Mouse (Mus musculus) spleen, adult 10 weeks (tissue): ENCODE results near the gene Fam228b. TPM values are rescaled to one million over a fixed set of nuclear protein-coding genes. Genes with fewer than 3 reads are reported as not detected.

Experiments
- polyA plus RNA-seq: library from polyadenylated mRNA; stranded (reverse); fragments of 350-450 nt; fragmentation: Illumina TruSeq; extraction: RNeasy Lipid Tissue Mini Kit (QIAGEN cat#74804); gene quantifications from one replicate; pipeline ENCODE4 v1.2.3, GENCODE M21; 2015; ENCODE audit warnings: low replicate concordance; ENCODE audit not compliant: insufficient read depth

The Fam228b gene
- polyA plus RNA-seq = 1.3 TPM

DNA sequence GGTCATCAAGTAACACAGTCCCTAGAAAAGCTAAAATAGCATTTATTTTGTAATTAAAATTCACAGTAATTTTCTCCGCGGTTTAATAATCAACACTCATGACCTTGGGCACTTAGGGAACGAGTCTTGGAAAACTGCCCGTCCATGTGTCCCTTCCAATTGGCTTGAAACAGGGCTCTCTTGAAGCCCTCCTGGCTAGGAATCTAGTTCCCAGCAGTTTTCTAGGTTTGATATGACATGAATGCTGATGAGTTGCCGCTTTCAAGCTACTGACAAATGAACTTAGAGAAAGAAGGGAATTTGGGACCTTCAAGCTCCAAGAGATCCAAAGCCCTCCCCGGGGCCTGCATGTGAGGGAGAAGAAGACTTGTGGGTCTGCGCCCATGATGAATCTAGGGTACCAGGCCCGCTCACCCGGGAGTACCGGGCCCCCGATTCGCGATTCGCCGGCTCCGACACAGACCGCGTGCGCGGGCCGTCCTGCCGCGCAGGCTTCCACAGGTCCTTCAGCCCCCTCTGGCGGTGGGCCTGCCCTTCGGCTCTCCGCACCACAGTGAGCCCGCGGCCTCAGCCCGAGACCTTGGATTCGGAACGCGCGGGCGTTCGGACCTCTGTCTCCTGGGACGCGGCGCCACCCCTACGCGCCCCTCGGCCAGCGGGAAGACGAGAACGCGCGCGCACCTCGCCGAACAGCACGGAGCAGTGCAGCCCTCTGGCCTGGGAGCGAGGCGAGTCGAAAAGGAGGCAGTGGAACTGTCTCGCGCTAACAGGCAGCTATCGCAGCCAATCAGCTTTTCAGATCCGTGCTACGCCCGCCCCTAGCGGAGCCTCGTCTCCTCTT lies at the start of gene Fam228b, which contains the start of gene Pfn4:
TSS of gene Fam228b (minus strand) at position 776 of the 841 bp plus-strand sequence.
TSS of gene Pfn4 (plus strand) at position 531 of the 841 bp plus-strand sequence.

DNA sequence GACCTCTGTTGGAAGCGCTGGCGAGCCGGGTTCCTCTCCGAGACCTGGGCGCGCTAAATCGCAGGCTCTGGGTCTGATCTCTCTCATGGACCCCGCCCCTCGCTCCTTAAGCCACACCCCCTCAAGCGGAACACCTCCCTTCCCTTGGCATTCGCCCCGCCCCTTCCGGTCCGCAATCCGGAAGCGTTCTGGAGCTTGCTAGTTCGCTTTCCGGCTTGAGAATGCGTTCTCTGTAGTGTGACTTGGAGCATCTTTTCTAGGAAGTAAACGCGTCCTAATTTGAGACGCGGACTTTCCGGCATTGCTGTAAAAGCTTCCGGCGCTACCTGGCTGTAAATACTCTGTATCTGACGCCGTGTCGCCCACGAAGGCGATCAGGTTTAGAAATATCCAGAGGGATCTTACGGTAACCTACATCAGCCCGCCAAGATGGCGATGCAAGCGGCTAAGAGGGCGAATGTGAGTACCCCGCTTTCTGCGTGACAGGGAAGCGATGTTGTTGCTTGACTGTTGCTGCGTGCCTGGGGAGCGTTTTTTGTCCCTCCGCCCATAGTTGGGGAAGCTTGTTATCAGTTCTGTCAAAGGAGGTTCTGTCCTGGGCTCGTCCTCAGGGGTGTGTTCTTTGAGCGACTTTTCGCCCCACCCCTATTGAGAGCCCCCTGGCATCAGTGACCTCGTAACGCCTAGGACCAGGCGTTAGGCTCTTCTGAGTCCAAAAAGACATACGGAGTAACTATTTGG lies 48.5 kb upstream of the Fam228b start, which contains the start of gene Sf3b6:
TSS of gene Sf3b6 (plus strand) at position 184 of the 741 bp plus-strand sequence.

DNA sequence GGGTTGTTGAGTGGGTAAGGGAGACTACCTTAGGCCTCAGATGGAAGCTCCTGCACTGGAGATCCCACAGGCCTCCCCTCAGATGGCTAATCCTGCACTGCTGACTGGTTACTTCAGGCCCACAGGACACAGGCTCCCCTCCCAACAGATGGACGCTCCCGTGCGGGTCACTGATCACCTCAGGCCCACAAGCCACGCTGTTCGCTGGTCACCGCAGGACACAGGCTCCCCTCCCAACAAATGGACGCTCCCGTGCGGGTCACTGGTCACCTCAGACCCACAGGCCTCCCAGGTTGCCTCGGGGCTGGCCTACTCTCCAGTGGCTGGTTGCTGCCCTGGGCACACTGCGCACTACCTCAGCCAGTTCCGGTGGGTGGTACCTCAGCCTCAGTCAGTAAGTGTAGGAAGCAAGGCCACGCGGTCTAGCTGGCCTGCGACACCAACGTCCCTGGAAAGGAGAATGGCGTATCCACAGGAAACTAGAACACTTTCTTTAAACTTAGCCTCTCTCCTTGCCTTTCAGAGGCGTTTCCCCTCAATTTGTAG lies 31.0 kb downstream of the Fam228b start, which contains the start of gene Fam228a:
TSS of gene Fam228a (minus strand) at position 400 of the 546 bp plus-strand sequence.

Other genes with a start within 250 kb of the Fam228b start
- 296 TPM for gene Itsn2, start 176.6 kb downstream of the Fam228b start, polyA plus RNA-seq
- gene Gm3625, start 176.3 kb downstream of the Fam228b start, polyA plus RNA-seq = not detected
- 0.15 TPM for gene Fam228a, start 30.8 kb downstream of the Fam228b start, polyA plus RNA-seq
- 0.29 TPM for gene Pfn4, start 245 bp downstream of the Fam228b start, polyA plus RNA-seq
- 201 TPM for gene Sf3b6, start 48.3 kb upstream of the Fam228b start, polyA plus RNA-seq
- gene Fkbp1b, start 72.3 kb upstream of the Fam228b start, polyA plus RNA-seq = 1.4 TPM
- 11.7 TPM for gene Wdcp, start 74.0 kb upstream of the Fam228b start, polyA plus RNA-seq
- 9.1 TPM for gene Mfsd2b, start 105.1 kb upstream of the Fam228b start, polyA plus RNA-seq
- 40.1 TPM for gene Ubxn2a, start 138.4 kb upstream of the Fam228b start, polyA plus RNA-seq
- gene Atad2b, start 148.1 kb upstream of the Fam228b start, polyA plus RNA-seq = 41.0 TPM